Mouse (Mus musculus) myocyte (in vitro differentiated cells): ENCODE data around the gene Ptprg. TPM values are rescaled to one million over a fixed set of nuclear protein-coding genes. Genes with fewer than 3 reads are reported as not detected.

Experiments
- H3K27me3 ChIP-seq: one replicate; pipeline ENCODE4 v1.6.1; 2011; ENCODE audit not compliant: control insufficient read depth, insufficient read depth, insufficient read length
- H3K36me3 ChIP-seq: one replicate; pipeline ENCODE4 v1.6.1; 2011; ENCODE audit not compliant: control insufficient read depth, insufficient read depth
- H3K4me2 ChIP-seq: one replicate; pipeline ENCODE4 v1.6.1; 2011; ENCODE audit warnings: low read depth, control low read depth
- H3K4me3 ChIP-seq: one replicate; pipeline ENCODE4 v1.5.1; 2011; ENCODE audit warnings: mild to moderate bottlenecking, control low read depth, moderate library complexity
- H3K79me2 ChIP-seq: one replicate; pipeline ENCODE4 v1.6.1; 2011; ENCODE audit not compliant: control insufficient read depth, insufficient read depth
- H3ac ChIP-seq: one replicate; pipeline ENCODE4 v1.6.1; 2011; ENCODE audit not compliant: control insufficient read depth, insufficient read length
- CEBPB ChIP-seq: IDR thresholded peaks from 2 replicates; pipeline ENCODE4 v1.6.1; 2011; ENCODE audit warnings: mild to moderate bottlenecking, moderate library complexity; ENCODE audit not compliant: poor library complexity, insufficient read depth, severe bottlenecking
- E2F4 ChIP-seq: IDR thresholded peaks from one replicate; pipeline ENCODE4 v1.6.1; 2011; ENCODE audit warnings: mild to moderate bottlenecking, control low read depth, moderate library complexity; ENCODE audit not compliant: insufficient read depth
- MAX ChIP-seq: IDR thresholded peaks from one replicate; pipeline ENCODE4 v1.6.1; 2011; ENCODE audit warnings: low read depth, mild to moderate bottlenecking, control low read depth
- MYOD1 ChIP-seq, 3 experiments: IDR thresholded peaks; one replicate each; pipeline ENCODE4 v1.6.1; 2011; ENCODE audit warnings: control low read depth in 2 of 3, low read depth in 2 of 3, mild to moderate bottlenecking in 2 of 3, moderate library complexity in 1 of 3; ENCODE audit not compliant: insufficient read length in 2 of 3, control insufficient read depth in 1 of 3
- MYOG ChIP-seq, 3 experiments: IDR thresholded peaks; one replicate each; pipeline ENCODE4 v1.6.1; 2011; ENCODE audit warnings: control low read depth in 2 of 3, low read depth in 2 of 3, mild to moderate bottlenecking in 2 of 3; ENCODE audit not compliant: insufficient read length in 2 of 3, control insufficient read depth in 1 of 3, insufficient read depth in 1 of 3
- POLR2A ChIP-seq: IDR thresholded peaks from one replicate; pipeline ENCODE4 v1.6.1; 2011; ENCODE audit warnings: low read depth, mild to moderate bottlenecking, control low read depth, moderate library complexity; ENCODE audit not compliant: insufficient read length
- POLR2AphosphoS2 ChIP-seq: IDR thresholded peaks from one replicate; pipeline ENCODE4 v1.6.1; 2011; ENCODE audit warnings: low read depth, control low read depth; ENCODE audit not compliant: insufficient read length
- REST ChIP-seq: IDR thresholded peaks from one replicate; pipeline ENCODE4 v1.6.1; 2011; ENCODE audit warnings: mild to moderate bottlenecking, control low read depth, moderate library complexity; ENCODE audit not compliant: insufficient read depth, insufficient read length
- SRF ChIP-seq: IDR thresholded peaks from one replicate; pipeline ENCODE4 v1.6.1; 2011; ENCODE audit warnings: low read depth; ENCODE audit not compliant: control insufficient read depth, insufficient read length
- TCF12 ChIP-seq: IDR thresholded peaks from one replicate; pipeline ENCODE4 v1.6.1; 2011; ENCODE audit warnings: mild to moderate bottlenecking, control low read depth; ENCODE audit not compliant: poor library complexity, insufficient read depth, severe bottlenecking
- TCF3 ChIP-seq: IDR thresholded peaks from one replicate; pipeline ENCODE4 v1.6.1; 2011; ENCODE audit warnings: low read depth, control low read depth; ENCODE audit not compliant: insufficient read length
- USF1 ChIP-seq: IDR thresholded peaks from one replicate; pipeline ENCODE4 v1.6.1; 2011; ENCODE audit warnings: low read depth, mild to moderate bottlenecking, control low read depth, moderate library complexity
- polyA plus RNA-seq: library from polyadenylated mRNA; unstranded; fragments of >200 nt; fragmentation: generic; extraction: Trizol; gene quantifications from one replicate; pipeline ENCODE4 v1.2.1, GENCODE M21; 2012; ENCODE audit warnings: missing spikeins

Ptprg gene
- polyA plus RNA-seq, 1 experiment, result 14.4 TPM

- H3ac ChIP-seq, result no peak overlapping the region
- H3K27me3 ChIP-seq, result no peaks in the 10 kb centered on the region
- TF ChIP-seq SRF, result no peak
- TF ChIP-seq REST, result no peak
- no peak for TF ChIP-seq POLR2A
- no peak for TF ChIP-seq TCF12
- no peak for TF ChIP-seq CEBPB
- TF ChIP-seq MYOD1 (IDR thresholded peaks at IDR 0.05; ENCODE audit: control insufficient read depth in 1 of 3, insufficient read length in 2 of 3, low read depth in 2 of 3), result no peak
- TF ChIP-seq USF1, result no peak
- no peaks in the 10 kb centered on the region for H3K36me3 ChIP-seq
- H3K4me2 ChIP-seq, result no peak overlapping the region
- no peaks in the 10 kb centered on the region for H3K79me2 ChIP-seq
- H3K4me3 ChIP-seq, result no peak overlapping the region
These were observed 130.2 kb downstream of the Ptprg start for GRCm38 (mm10) chr14:11683386-11684081.

GRCm38 (mm10) chr14:11684104-11684503 lies 130.8 kb downstream of the Ptprg start:
- H3ac ChIP-seq, result no peak overlapping the region
- no peak overlapping the region for H3K4me3 ChIP-seq
- H3K4me2 ChIP-seq, result no peak overlapping the region

GRCm38 (mm10) chr14:11687541-11687940 lies 134.2 kb downstream of the Ptprg start:
- Histone ChIP-seq H3K4me2 (no peak overlapping the region), H3ac (no peak overlapping the region), H3K79me2 (no peaks in the 10 kb centered on the region), H3K36me3 (no peaks in the 10 kb centered on the region), H3K4me3 (no peak overlapping the region), H3K27me3 (no peaks in the 10 kb centered on the region)
- TF ChIP-seq POLR2A (no peak), CEBPB (no peak), MAX (no peak), POLR2AphosphoS2 (no peak), TCF3 (no peak), E2F4 (no peak), TCF12 (no peak), MYOD1 (IDR thresholded peaks at IDR 0.05; ENCODE audit: control insufficient read depth in 1 of 3, insufficient read length in 2 of 3, low read depth in 2 of 3) (no peak), USF1 (no peak), MYOG (IDR thresholded peaks at IDR 0.05; ENCODE audit: control insufficient read depth in 1 of 3, insufficient read depth in 1 of 3, insufficient read length in 2 of 3, low read depth in 2 of 3) (no peak), SRF (no peak), REST (no peak)

More at GRCm38 (mm10) chr14:11684104-11684503, 130.8 kb downstream of the Ptprg start:
- TF ChIP-seq MYOG (IDR thresholded peaks at IDR 0.05; ENCODE audit: control insufficient read depth in 1 of 3, insufficient read depth in 1 of 3, insufficient read length in 2 of 3, low read depth in 2 of 3), result no peak
- no peaks in the 10 kb centered on the region for H3K36me3 ChIP-seq
- no peaks in the 10 kb centered on the region for H3K79me2 ChIP-seq
- no peaks in the 10 kb centered on the region for H3K27me3 ChIP-seq

- Histone ChIP-seq H3K4me2 (no peak overlapping the region), H3K4me3 (no peak overlapping the region), H3K36me3 (no peaks in the 10 kb centered on the region), H3ac (no peak overlapping the region), H3K79me2 (no peaks in the 10 kb centered on the region), H3K27me3 (no peaks in the 10 kb centered on the region)
- TF ChIP-seq MAX, result no peak
- TF ChIP-seq SRF, result no peak
- TF ChIP-seq MYOG (IDR thresholded peaks at IDR 0.05; ENCODE audit: control insufficient read depth in 1 of 3, insufficient read depth in 1 of 3, insufficient read length in 2 of 3, low read depth in 2 of 3), result no peak
- TF ChIP-seq REST, result no peak
These were observed 134.8 kb downstream of the Ptprg start for GRCm38 (mm10) chr14:11688142-11688541.

GRCm38 (mm10) chr14:11690066-11690465 lies 136.7 kb downstream of the Ptprg start:
- TF ChIP-seq MAX (no peak), MYOD1 (IDR thresholded peaks at IDR 0.05; ENCODE audit: control insufficient read depth in 1 of 3, insufficient read length in 2 of 3, low read depth in 2 of 3) (no peak), SRF (no peak), TCF3 (no peak), REST (no peak), TCF12 (no peak), E2F4 (no peak), MYOG (IDR thresholded peaks at IDR 0.05; ENCODE audit: control insufficient read depth in 1 of 3, insufficient read depth in 1 of 3, insufficient read length in 2 of 3, low read depth in 2 of 3) (no peak), USF1 (no peak), CEBPB (no peak), POLR2AphosphoS2 (no peak), POLR2A (no peak)
- no peaks in the 10 kb centered on the region for H3K79me2 ChIP-seq
- no peaks in the 10 kb centered on the region for H3K27me3 ChIP-seq
- no peak overlapping the region for H3ac ChIP-seq
- H3K4me2 ChIP-seq, result no peak overlapping the region
- no peaks in the 10 kb centered on the region for H3K36me3 ChIP-seq
- H3K4me3 ChIP-seq, result no peak overlapping the region
